Mouse (Mus musculus): ENCODE data around the gene Nle1.
"Not testable (repeated sequence)": the region's sequence is repeated elsewhere in the genome, so short reads cannot be mapped to it uniquely, and the experiment has no call there.

DNA sequence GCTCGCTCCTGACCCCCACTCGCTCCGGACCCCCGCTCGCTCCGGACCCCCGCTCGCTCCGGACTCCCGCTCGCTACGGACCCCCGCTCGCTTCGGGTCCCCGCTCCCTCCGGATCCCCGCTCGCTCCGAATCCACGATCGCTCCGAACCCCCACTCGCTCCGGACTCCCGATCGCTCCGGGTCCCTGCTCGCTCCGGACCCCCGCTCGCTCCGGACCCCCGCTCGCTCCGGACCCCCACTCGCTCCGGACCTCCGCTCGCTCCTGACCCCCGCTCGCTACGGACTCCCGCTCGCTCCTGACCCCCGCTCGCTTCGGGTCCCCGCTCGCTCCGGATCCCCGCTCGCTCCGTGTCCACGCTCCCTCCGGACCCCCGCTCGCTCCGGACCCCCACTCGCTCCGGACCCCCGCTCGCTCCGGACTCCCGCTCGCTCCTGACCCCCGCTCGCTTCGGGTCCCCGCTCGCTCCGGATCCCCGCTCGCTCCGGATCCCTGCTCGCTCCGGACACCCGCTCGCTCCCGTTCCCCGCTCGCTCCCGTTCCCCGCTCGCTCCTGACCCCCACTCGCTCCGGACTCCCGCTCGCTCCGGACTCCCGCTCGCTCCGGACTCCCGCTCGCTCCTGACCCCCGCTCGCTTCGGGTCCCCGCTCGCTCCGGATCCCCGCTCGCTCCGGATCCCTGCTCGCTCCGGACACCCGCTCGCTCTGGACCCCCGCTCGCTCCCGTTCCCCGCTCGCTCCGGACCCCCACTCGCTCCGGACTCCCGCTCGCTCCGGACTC lies 23.6 kb upstream of the Nle1 start:
- not testable (repeated sequence) for TF ChIP-seq CTCF, EP300 (IDR thresholded peaks at IDR 0.05)

All from lung, postnatal 0 days (tissue).